Comparison of ENCODE assay signal across 8 mouse cellular contexts in genomic region chr19:45541409-45542041, GRCm38 (mm10). TPM values are rescaled to one million over a fixed set of nuclear protein-coding genes. Genes with fewer than 3 reads are reported as not detected.
DNase-seq lines count a peak whose midpoint lies in the region; TF ChIP-seq lines count a peak whose summit lies in the region.

No protein-coding gene starts in this region.

- WGBS in small intestine, adult 2 months, result under 1% methylated on average over 56 of the region's 58 CpGs

- H3K36me3 ChIP-seq in small intestine, adult 2 months (ENCODE audit: control insufficient read depth, insufficient read depth, low read length), result no peaks in the 10 kb centered on the region

- no peak for TF ChIP-seq POLR2A in small intestine, adult 2 months (IDR thresholded peaks at IDR 0.05; ENCODE audit: low read depth, low read length)

- no peak overlapping the region for H3K27ac ChIP-seq in small intestine, adult 2 months (ENCODE audit: insufficient read depth, low read depth, low read length)

- TF ChIP-seq CTCF in small intestine, adult 2 months (IDR thresholded peaks at IDR 0.05; ENCODE audit: extremely low read depth, insufficient read length, insufficient replicate concordance, low read depth, low read length), result no peak

- DNase-seq in cerebellum, adult 18-20 months, result peak; percentile 27 to 57
- DNase-seq in cerebellum, adult 9-10 months, result no peak
- DNase-seq in B cell, adult 2 months, result peak; percentile 54 to 56
- DNase-seq in brain, embryonic 18.5 days (ENCODE audit: low read depth, low spot score), result peak; percentile 24
- DNase-seq in gastrocnemius, postnatal 10 days, result peak; percentile 52
- DNase-seq in kidney, postnatal 10 days, result peak; percentile 57
- peak; percentile 79 for DNase-seq in mesoderm, embryonic 11.5 days (ENCODE audit: low read depth, low spot score)

- peaks cover 27% of the 10 kb centered on the region for H3K27me3 ChIP-seq in small intestine, adult 2 months (ENCODE audit: control insufficient read depth, insufficient read depth, low read length)

- H3K4me1 ChIP-seq in small intestine, adult 2 months (ENCODE audit: control insufficient read depth, insufficient read depth, insufficient read length, low read length), result peaks cover 8% of the 10 kb centered on the region

- H3K4me3 ChIP-seq in small intestine, adult 2 months (ENCODE audit: low read depth, low read length), result peak overlapping the region; percentile 35

RNA-seq across cellular contexts. Expression of gene Poll, which starts 18.8 kb away (rescaled TPM):
- total RNA-seq in gastrocnemius, postnatal 10 days (2021), result 10 to 100 TPM in 1 of 2 experiments, 1 to 10 TPM in 1; 8.5 to 10.4 TPM
- polyA plus RNA-seq in small intestine, adult 2 months (2012; rRNA removed), result 4.2 and 7.2 TPM in 2 replicates

RNA-seq across cellular contexts. Expression of gene Gm17018, which starts 18.9 kb away (rescaled TPM):
- total RNA-seq in gastrocnemius, postnatal 10 days (2021), result 10 to 100 TPM; 12.4 to 13.8 TPM
- polyA plus RNA-seq in small intestine, adult 2 months (2012; rRNA removed), result 2.2 and 3.0 TPM in 2 replicates
